Mouse (Mus musculus): ENCODE results near the gene Dnhd1.
A peak's percentile ranks its signal among the peaks of the same experiment; 100 is the strongest.
"Not testable (repeated sequence)": the region's sequence is repeated elsewhere in the genome, so short reads cannot be mapped to it uniquely, and the experiment has no call there.

Gene Dnhd1

GRCm38 (mm10) chr7:105640233-105640893 is 10.3 kb upstream of the Dnhd1 start, which contains the start of the genes Arfip2 and Gm45799:
Arfip2 (minus strand) TSS chr7:105640416.
Gm45799 (plus strand) TSS chr7:105640552.
- DNase-seq (ENCODE audit: extremely low spot score, low read depth, low spot score): peak; percentile 87

- DNase-seq (ENCODE audit: extremely low spot score, low read depth, low spot score): no peak
Observed at GRCm38 (mm10) chr7:105640894-105641255, 9.8 kb upstream of the Dnhd1 start.

GRCm38 (mm10) chr7:105641936-105642335 is 8.7 kb upstream of the Dnhd1 start:
- DNase-seq (ENCODE audit: extremely low spot score, low read depth, low spot score): no peak

- no peak for DNase-seq (ENCODE audit: extremely low spot score, low read depth, low spot score)
Observed at GRCm38 (mm10) chr7:105685541-105686197, 35.0 kb downstream of the Dnhd1 start.

- DNase-seq (ENCODE audit: extremely low spot score, low read depth, low spot score): no peak
Observed at GRCm38 (mm10) chr7:105690875-105691274, 40.2 kb downstream of the Dnhd1 start.

GRCm38 (mm10) chr7:105703184-105703583 is 52.6 kb downstream of the Dnhd1 start:
- no peak for DNase-seq (ENCODE audit: extremely low spot score, low read depth, low spot score)

GRCm38 (mm10) chr7:105703816-105704215 is 53.2 kb downstream of the Dnhd1 start:
- no peak for DNase-seq (ENCODE audit: extremely low spot score, low read depth, low spot score)

GRCm38 (mm10) chr7:105708733-105709132 is 58.1 kb downstream of the Dnhd1 start:
- DNase-seq (ENCODE audit: extremely low spot score, low read depth, low spot score): no peak

- no peak for DNase-seq (ENCODE audit: extremely low spot score, low read depth, low spot score)
Observed at GRCm38 (mm10) chr7:105715366-105715765, 64.7 kb downstream of the Dnhd1 start.

- DNase-seq (ENCODE audit: extremely low spot score, low read depth, low spot score): no peak
Observed at GRCm38 (mm10) chr7:105721916-105722315, 71.3 kb downstream of the Dnhd1 start.

- DNase-seq (ENCODE audit: extremely low spot score, low read depth, low spot score): no peak
Observed at GRCm38 (mm10) chr7:105726144-105726979, 75.7 kb downstream of the Dnhd1 start.

GRCm38 (mm10) chr7:105726980-105727325 is 76.3 kb downstream of the Dnhd1 start:
- DNase-seq (ENCODE audit: extremely low spot score, low read depth, low spot score): no peak

- no peak for DNase-seq (ENCODE audit: extremely low spot score, low read depth, low spot score)
Observed at GRCm38 (mm10) chr7:105728701-105729428, 78.2 kb downstream of the Dnhd1 start.

- no peak for DNase-seq (ENCODE audit: extremely low spot score, low read depth, low spot score)
Observed at GRCm38 (mm10) chr7:105733836-105734235, 83.2 kb downstream of the Dnhd1 start.

GRCm38 (mm10) chr7:105734826-105735225 is 84.2 kb downstream of the Dnhd1 start:
- no peak for DNase-seq (ENCODE audit: extremely low spot score, low read depth, low spot score)

GRCm38 (mm10) chr7:105735464-105735863 is 84.8 kb downstream of the Dnhd1 start:
- DNase-seq (ENCODE audit: extremely low spot score, low read depth, low spot score): not testable (repeated sequence)

- no peak for DNase-seq (ENCODE audit: extremely low spot score, low read depth, low spot score)
Observed at GRCm38 (mm10) chr7:105736264-105736901, 85.8 kb downstream of the Dnhd1 start, which contains the start of gene Ilk. Ilk (plus strand) TSS chr7:105736592.

GRCm38 (mm10) chr7:105736911-105737521 is 86.4 kb downstream of the Dnhd1 start, which contains the start of gene Rrp8:
Rrp8 (minus strand) TSS chr7:105737385.
- DNase-seq (ENCODE audit: extremely low spot score, low read depth, low spot score): no peak

GRCm38 (mm10) chr7:105737648-105738047 is 87.0 kb downstream of the Dnhd1 start:
- DNase-seq (ENCODE audit: extremely low spot score, low read depth, low spot score): no peak

GRCm38 (mm10) chr7:105738286-105738685 is 87.7 kb downstream of the Dnhd1 start:
- DNase-seq (ENCODE audit: extremely low spot score, low read depth, low spot score): no peak

Data from hindlimb bud, embryonic 11.5 days (tissue).